Mouse (Mus musculus): Measurements from ENCODE around the gene Zfp830. TPM values are rescaled to one million over a fixed set of nuclear protein-coding genes. Genes with fewer than 3 reads are reported as not detected.

The Zfp830 gene
- polyA plus RNA-seq, 1 experiment from 2014 or later: 35.6 TPM

GRCm38 (mm10) chr11:82762286-82762829, 1.8 kb upstream of the Zfp830 start:
- H3K4me3 ChIP-seq (ENCODE audit: low read length): no peak overlapping the region
- no peaks in the 10 kb centered on the region for H3K9me3 ChIP-seq (ENCODE audit: control insufficient read depth, low read length)
- 85% methylated on average over 6 of the region's 6 CpGs for WGBS
- no peak overlapping the region for H3K9ac ChIP-seq (ENCODE audit: low read depth, low read length)
- no peak overlapping the region for H3K27ac ChIP-seq (ENCODE audit: low read length)
- ATAC-seq: no peak
- H3K4me2 ChIP-seq (ENCODE audit: low read depth, low read length): no peak overlapping the region
- no peaks in the 10 kb centered on the region for H3K27me3 ChIP-seq (replicated peaks; ENCODE audit: control insufficient read depth, insufficient read depth, low read length)
- no peaks in the 10 kb centered on the region for H3K36me3 ChIP-seq (ENCODE audit: control insufficient read depth, insufficient read depth, low read length)
- H3K4me1 ChIP-seq (ENCODE audit: control insufficient read depth, insufficient read depth, low read length): peaks cover 10% of the 10 kb centered on the region

- H3K27ac ChIP-seq (ENCODE audit: low read length): 0 out of 2 replicates have a peak overlapping the region, but pooled peaks have one; percentile 89
- no peak for ATAC-seq
- no peaks in the 10 kb centered on the region for H3K27me3 ChIP-seq (replicated peaks; ENCODE audit: control insufficient read depth, insufficient read depth, low read length)
- H3K36me3 ChIP-seq (ENCODE audit: control insufficient read depth, insufficient read depth, low read length): no peaks in the 10 kb centered on the region
- peak overlapping the region; percentile 88; the same call in 1 of the 2 replicates for H3K9ac ChIP-seq (ENCODE audit: low read depth, low read length)
- H3K4me3 ChIP-seq (ENCODE audit: low read length): peak overlapping the region; percentile 87
- 7% methylated on average over 4 of the region's 4 CpGs for WGBS
- H3K4me2 ChIP-seq (ENCODE audit: low read depth, low read length): peak overlapping the region; percentile 68
- peaks cover 10% of the 10 kb centered on the region for H3K4me1 ChIP-seq (ENCODE audit: control insufficient read depth, insufficient read depth, low read length)
- no peaks in the 10 kb centered on the region for H3K9me3 ChIP-seq (ENCODE audit: control insufficient read depth, low read length)
These were observed 884 bp upstream of the Zfp830 start for GRCm38 (mm10) chr11:82763261-82763660.

- whole genome bisulfite sequencing: under 1% methylated on average over 28 of the region's 28 CpGs
- peak overlapping the region; percentile 89 for H3K27ac ChIP-seq (ENCODE audit: low read length)
- H3K36me3 ChIP-seq (ENCODE audit: control insufficient read depth, insufficient read depth, low read length): no peaks in the 10 kb centered on the region
- no peaks in the 10 kb centered on the region for H3K9me3 ChIP-seq (ENCODE audit: control insufficient read depth, low read length)
- ATAC-seq: peak; percentile 78
- H3K9ac ChIP-seq (ENCODE audit: low read depth, low read length): peak overlapping the region; percentile 88
- H3K4me3 ChIP-seq (ENCODE audit: low read length): peak overlapping the region; percentile 87
- H3K27me3 ChIP-seq (replicated peaks; ENCODE audit: control insufficient read depth, insufficient read depth, low read length): no peaks in the 10 kb centered on the region
- peaks cover 10% of the 10 kb centered on the region for H3K4me1 ChIP-seq (ENCODE audit: control insufficient read depth, insufficient read depth, low read length)
- H3K4me2 ChIP-seq (ENCODE audit: low read depth, low read length): peak overlapping the region; percentile 81
These were observed 336 bp downstream of the Zfp830 start for GRCm38 (mm10) chr11:82764438-82764924.

GRCm38 (mm10) chr11:82780134-82780533, 16.0 kb downstream of the Zfp830 start:
- no peaks in the 10 kb centered on the region for H3K9me3 ChIP-seq (ENCODE audit: control insufficient read depth, low read length)
- H3K27ac ChIP-seq (ENCODE audit: low read length): peak overlapping the region; percentile 66
- peak overlapping the region; percentile 54 for H3K4me2 ChIP-seq (ENCODE audit: low read depth, low read length)
- no peak for ATAC-seq
- H3K4me1 ChIP-seq (ENCODE audit: control insufficient read depth, insufficient read depth, low read length): peaks cover 8% of the 10 kb centered on the region; the same call in 1 of the 2 replicates
- H3K27me3 ChIP-seq (replicated peaks; ENCODE audit: control insufficient read depth, insufficient read depth, low read length): no peaks in the 10 kb centered on the region
- peak overlapping the region; percentile 92 for H3K4me3 ChIP-seq (ENCODE audit: low read length)
- 38% methylated on average over 5 of the region's 5 CpGs for WGBS
- 0 out of 2 replicates have a peak, but pooled peaks cover under 1% of the 10 kb centered on the region for H3K36me3 ChIP-seq (ENCODE audit: control insufficient read depth, insufficient read depth, low read length)
- peak overlapping the region; percentile 97 for H3K9ac ChIP-seq (ENCODE audit: low read depth, low read length)

- Histone ChIP-seq H3K9ac (ENCODE audit: low read depth, low read length) (peak within 1 kb of the TSS; percentile 97), H3K9me3 (ENCODE audit: control insufficient read depth, low read length) (no peaks in the 10 kb centered on the region), H3K4me3 (ENCODE audit: low read length) (peak within 1 kb of the TSS; percentile 92), H3K4me2 (ENCODE audit: low read depth, low read length) (peak within 1 kb of the TSS; percentile 66), H3K27me3 (replicated peaks; ENCODE audit: control insufficient read depth, insufficient read depth, low read length) (no peaks in the 10 kb centered on the region), H3K36me3 (ENCODE audit: control insufficient read depth, insufficient read depth, low read length) (0 out of 2 replicates have a peak, but pooled peaks cover 3% of the 10 kb centered on the region), H3K27ac (ENCODE audit: low read length) (peak within 1 kb of the TSS; percentile 95), H3K4me1 (ENCODE audit: control insufficient read depth, insufficient read depth, low read length) (peaks cover 8% of the 10 kb centered on the region; the same call in 1 of the 2 replicates)
- under 1% methylated on average over 90 of the region's 90 CpGs for WGBS
- peak; percentile 96 for ATAC-seq
These were observed 17.1 kb downstream of the Zfp830 start, which contains the start of gene Lig3 for GRCm38 (mm10) chr11:82780983-82781903. Gene Lig3, plus strand, starts transcription at chr11:82781108.

GRCm38 (mm10) chr11:82782197-82782596, 18.1 kb downstream of the Zfp830 start:
- Histone ChIP-seq H3K4me3 (ENCODE audit: low read length) (peak overlapping the region; percentile 92), H3K36me3 (ENCODE audit: control insufficient read depth, insufficient read depth, low read length) (0 out of 2 replicates have a peak, but pooled peaks cover 5% of the 10 kb centered on the region), H3K27ac (ENCODE audit: low read length) (peak overlapping the region; percentile 95; the same call in 1 of the 2 replicates), H3K4me1 (ENCODE audit: control insufficient read depth, insufficient read depth, low read length) (peaks cover 8% of the 10 kb centered on the region; the same call in 1 of the 2 replicates), H3K27me3 (replicated peaks; ENCODE audit: control insufficient read depth, insufficient read depth, low read length) (no peaks in the 10 kb centered on the region), H3K4me2 (ENCODE audit: low read depth, low read length) (peak overlapping the region; percentile 66), H3K9me3 (ENCODE audit: control insufficient read depth, low read length) (no peaks in the 10 kb centered on the region), H3K9ac (ENCODE audit: low read depth, low read length) (peak overlapping the region; percentile 97)
- 39% methylated on average over 6 of the region's 6 CpGs for WGBS
- no peak for ATAC-seq

- WGBS: 89% methylated on average over 11 of the region's 11 CpGs
These were observed 19.3 kb downstream of the Zfp830 start for GRCm38 (mm10) chr11:82783453-82783852.

GRCm38 (mm10) chr11:82806656-82807055, 42.5 kb downstream of the Zfp830 start:
- ATAC-seq: no peak
- Histone ChIP-seq H3K36me3 (ENCODE audit: control insufficient read depth, insufficient read depth, low read length) (no peaks in the 10 kb centered on the region; the same call in 1 of the 2 replicates), H3K9ac (ENCODE audit: low read depth, low read length) (no peak overlapping the region), H3K27me3 (replicated peaks; ENCODE audit: control insufficient read depth, insufficient read depth, low read length) (no peaks in the 10 kb centered on the region), H3K4me2 (ENCODE audit: low read depth, low read length) (no peak overlapping the region), H3K27ac (ENCODE audit: low read length) (no peak overlapping the region), H3K4me3 (ENCODE audit: low read length) (no peak overlapping the region), H3K9me3 (ENCODE audit: control insufficient read depth, low read length) (no peaks in the 10 kb centered on the region), H3K4me1 (ENCODE audit: control insufficient read depth, insufficient read depth, low read length) (no peaks in the 10 kb centered on the region)
- WGBS: 67% methylated on average over 3 of the region's 3 CpGs

More at GRCm38 (mm10) chr11:82783453-82783852, 19.3 kb downstream of the Zfp830 start:
- 0 out of 2 replicates have a peak, but pooled peaks cover 10% of the 10 kb centered on the region for H3K36me3 ChIP-seq (ENCODE audit: control insufficient read depth, insufficient read depth, low read length)
- ATAC-seq: no peak
- H3K9ac ChIP-seq (ENCODE audit: low read depth, low read length): no peak overlapping the region; the same call in 1 of the 2 replicates
- H3K27me3 ChIP-seq (replicated peaks; ENCODE audit: control insufficient read depth, insufficient read depth, low read length): no peaks in the 10 kb centered on the region
- H3K9me3 ChIP-seq (ENCODE audit: control insufficient read depth, low read length): no peaks in the 10 kb centered on the region
- 0 out of 2 replicates have a peak overlapping the region, but pooled peaks have one; percentile 11 for H3K27ac ChIP-seq (ENCODE audit: low read length)
- no peak overlapping the region for H3K4me3 ChIP-seq (ENCODE audit: low read length)
- H3K4me2 ChIP-seq (ENCODE audit: low read depth, low read length): no peak overlapping the region
- H3K4me1 ChIP-seq (ENCODE audit: control insufficient read depth, insufficient read depth, low read length): peaks cover 8% of the 10 kb centered on the region; the same call in 1 of the 2 replicates

GRCm38 (mm10) chr11:82807370-82807769, 43.2 kb downstream of the Zfp830 start:
- no peak overlapping the region for H3K27ac ChIP-seq (ENCODE audit: low read length)
- H3K9ac ChIP-seq (ENCODE audit: low read depth, low read length): no peak overlapping the region
- no peak for ATAC-seq
- H3K27me3 ChIP-seq (replicated peaks; ENCODE audit: control insufficient read depth, insufficient read depth, low read length): no peaks in the 10 kb centered on the region
- H3K36me3 ChIP-seq (ENCODE audit: control insufficient read depth, insufficient read depth, low read length): no peaks in the 10 kb centered on the region; the same call in 1 of the 2 replicates
- no peak overlapping the region for H3K4me2 ChIP-seq (ENCODE audit: low read depth, low read length)
- no peak overlapping the region for H3K4me3 ChIP-seq (ENCODE audit: low read length)
- H3K9me3 ChIP-seq (ENCODE audit: control insufficient read depth, low read length): no peaks in the 10 kb centered on the region
- WGBS: 66% methylated on average over 3 of the region's 3 CpGs
- no peaks in the 10 kb centered on the region for H3K4me1 ChIP-seq (ENCODE audit: control insufficient read depth, insufficient read depth, low read length)
